7 mouse cellular contexts compared by ENCODE assay signal in the genomic region with DNA sequence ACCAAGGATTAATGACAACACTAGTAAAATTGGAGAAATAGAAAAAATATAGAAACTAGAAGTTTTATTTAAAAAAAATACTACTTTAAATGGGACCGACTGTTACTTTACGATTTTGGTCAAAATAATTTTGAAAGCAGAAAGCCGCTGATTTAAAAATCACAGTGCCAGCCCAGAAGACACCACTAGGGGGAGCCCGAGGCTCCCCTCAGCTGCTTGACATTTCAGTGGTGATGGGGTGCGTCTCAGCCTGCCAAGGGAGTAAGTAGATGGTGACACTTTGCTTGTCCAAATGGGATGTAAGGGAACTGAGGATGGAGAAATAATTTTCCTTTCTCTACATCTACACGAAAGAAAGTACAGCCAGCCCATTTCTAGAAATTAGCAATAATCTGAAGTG.
A peak's percentile ranks its signal among the peaks of the same experiment; 100 is the strongest.
DNase-seq lines count a peak whose midpoint lies in the region; ATAC-seq and TF ChIP-seq lines count a peak whose summit lies in the region.

No protein-coding gene starts in this region.

- H3K27ac ChIP-seq in neural tube, embryonic 15.5 days (replicated peaks) = no peak overlapping the region
- no peak overlapping the region for H3K27ac ChIP-seq in lung, postnatal 0 days (ENCODE audit: low read length)
- H3K27ac ChIP-seq in spleen, adult 2 months (ENCODE audit: insufficient read depth, low read length) = no peak overlapping the region

- DNase-seq in neural tube, embryonic 10.5 days (ENCODE audit: extremely low spot score, low spot score) = peak; percentile 59
- DNase-seq in adipocyte (ENCODE audit: low spot score) = peak; percentile 81
- peak; percentile 70 for DNase-seq in embryo, embryonic 11 days
- peak; percentile 75 for DNase-seq in kidney, postnatal 14 days
- peak; percentile 74 for DNase-seq in lung, postnatal 0 days (ENCODE audit: low spot score)
- peak; percentile 21 to 29 for DNase-seq in spleen, adult 2 months (ENCODE audit: low read depth in 1 of 2, low spot score in 2 of 2)

- no peak for TF ChIP-seq POLR2A in spleen, adult 2 months (IDR thresholded peaks at IDR 0.05; ENCODE audit: low read depth, low read length)

- no peak overlapping the region for H3K4me3 ChIP-seq in neural tube, embryonic 15.5 days (replicated peaks)
- no peak overlapping the region for H3K4me3 ChIP-seq in lung, postnatal 0 days (ENCODE audit: low read depth, low read length)
- H3K4me3 ChIP-seq in spleen, adult 2 months (ENCODE audit: extremely low read depth, insufficient read depth, insufficient read length) = no peak overlapping the region

- H3K9me3 ChIP-seq in neural tube, embryonic 15.5 days (replicated peaks) = no peaks in the 10 kb centered on the region
- no peaks in the 10 kb centered on the region for H3K9me3 ChIP-seq in lung, postnatal 0 days (ENCODE audit: low read length)

- 24% methylated on average over 6 of the region's 6 CpGs for WGBS in neural tube, embryonic 15.5 days
- 17% methylated on average over 6 of the region's 6 CpGs for WGBS in lung, postnatal 0 days
- WGBS in spleen, adult 2 months = 11% methylated on average over 6 of the region's 6 CpGs

- H3K4me2 ChIP-seq in neural tube, embryonic 15.5 days = no peak overlapping the region
- no peak overlapping the region for H3K4me2 ChIP-seq in lung, postnatal 0 days (replicated peaks; ENCODE audit: low read depth, low read length)

- H3K36me3 ChIP-seq in neural tube, embryonic 15.5 days = no peaks in the 10 kb centered on the region
- H3K36me3 ChIP-seq in lung, postnatal 0 days (ENCODE audit: insufficient read depth, low read length) = no peaks in the 10 kb centered on the region
- no peaks in the 10 kb centered on the region for H3K36me3 ChIP-seq in spleen, adult 2 months (ENCODE audit: control insufficient read depth, insufficient read depth, low read length)

- H3K4me1 ChIP-seq in neural tube, embryonic 15.5 days = peaks cover 8% of the 10 kb centered on the region
- H3K4me1 ChIP-seq in lung, postnatal 0 days (ENCODE audit: insufficient read depth, low read depth, low read length) = peaks cover 4% of the 10 kb centered on the region; the same call in 1 of the 2 replicates
- H3K4me1 ChIP-seq in spleen, adult 2 months (ENCODE audit: control insufficient read depth, insufficient read depth, insufficient read length) = no peaks in the 10 kb centered on the region

- H3K9ac ChIP-seq in neural tube, embryonic 15.5 days (replicated peaks) = no peak overlapping the region
- H3K9ac ChIP-seq in lung, postnatal 0 days (replicated peaks; ENCODE audit: low read depth) = no peak overlapping the region

- TF ChIP-seq EP300 in lung, postnatal 0 days (IDR thresholded peaks at IDR 0.05) = no peak

- TF ChIP-seq CTCF in lung, postnatal 0 days (IDR thresholded peaks at IDR 0.05) = peak; percentile 84
- TF ChIP-seq CTCF in spleen, adult 2 months (IDR thresholded peaks at IDR 0.05; ENCODE audit: extremely low read depth, insufficient read depth, insufficient read length, insufficient replicate concordance) = peak; percentile 80; the same call in 1 of the 2 replicates

- no peak for ATAC-seq in neural tube, embryonic 15.5 days (ENCODE audit: low FRiP score)
- no peak; the same call in 1 of the 2 replicates for ATAC-seq in lung, postnatal 0 days

- no peaks in the 10 kb centered on the region for H3K27me3 ChIP-seq in neural tube, embryonic 15.5 days (replicated peaks)
- H3K27me3 ChIP-seq in lung, postnatal 0 days (replicated peaks; ENCODE audit: insufficient read depth, low read length) = no peaks in the 10 kb centered on the region
- H3K27me3 ChIP-seq in spleen, adult 2 months (ENCODE audit: control insufficient read depth, insufficient read depth, low read length) = no peaks in the 10 kb centered on the region

Comparison
In these comparisons a context has a peak if more than half of its experiments do, and no peak if none do; other contexts are left out.
1. DNase-seq: peak in every context shown above with its lines; median percentile 81 in adipocyte; 75 in kidney, postnatal 14 days; 74 in lung, postnatal 0 days; 70 in embryo, embryonic 11 days; 59 in neural tube, embryonic 10.5 days; 25 in spleen, adult 2 months.